Mouse (Mus musculus): ENCODE data around the gene Ctsg. TPM values are rescaled to one million over a fixed set of nuclear protein-coding genes. Genes with fewer than 3 reads are reported as not detected.
"Not testable (repeated sequence)": the region's sequence is repeated elsewhere in the genome, so short reads cannot be mapped to it uniquely, and the experiment has no call there.

The Ctsg gene
- polyA plus RNA-seq (2011; ENCODE audit: insufficient read depth, insufficient read length, low read depth, missing spikeins): not detected in 2 replicates

DNA sequence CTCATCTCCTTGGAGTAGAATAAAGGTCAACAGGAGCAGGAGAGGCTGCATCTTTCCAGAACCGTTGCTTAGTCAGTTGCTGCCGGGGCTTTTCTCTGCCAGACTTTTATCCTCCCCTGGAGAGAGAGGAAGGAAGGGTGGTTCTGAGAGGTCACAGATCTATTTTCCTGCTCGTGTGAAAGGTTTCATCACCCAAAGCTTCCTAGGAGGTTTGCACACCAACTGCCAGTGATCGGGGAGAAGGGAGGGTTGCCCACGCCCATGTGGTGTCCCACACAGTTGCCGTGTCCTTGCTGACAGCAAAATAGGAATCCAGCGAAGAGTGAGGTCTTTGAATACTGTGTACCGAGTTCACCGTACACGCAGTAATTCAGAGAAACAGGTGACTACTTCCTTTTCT lies at the start of gene Ctsg:
Ctsg (minus strand) TSS at position 189 of the 400 bp plus-strand sequence.
- Histone ChIP-seq H3K4me1 (ENCODE audit: control insufficient read depth, insufficient read depth, low read length) (no peaks in the 10 kb centered on the region), H3K9ac (ENCODE audit: low read depth, poor library complexity, severe bottlenecking) (no peak within 1 kb of the TSS), H3K27me3 (ENCODE audit: control insufficient read depth, insufficient read depth, low read length, poor library complexity, severe bottlenecking) (no peaks in the 10 kb centered on the region), H3K9me3 (replicated peaks; ENCODE audit: control insufficient read depth, insufficient read depth, low read length, poor library complexity, severe bottlenecking) (no peaks in the 10 kb centered on the region), H3K4me3 (ENCODE audit: low read depth, low read length) (no peak within 1 kb of the TSS), H3K36me3 (ENCODE audit: control insufficient read depth, insufficient read depth, low read length, poor library complexity, severe bottlenecking) (no peaks in the 10 kb centered on the region), H3K27ac (ENCODE audit: insufficient read depth, low read length) (no peak within 1 kb of the TSS)
- TF ChIP-seq POLR2A (IDR thresholded peaks at IDR 0.05; ENCODE audit: insufficient read depth, low read length) (no peak), EP300 (IDR thresholded peaks at IDR 0.05; ENCODE audit: insufficient read depth, low read depth, low read length) (no peak), CTCF (IDR thresholded peaks at IDR 0.05; ENCODE audit: low read depth, low read length) (no peak)

DNA sequence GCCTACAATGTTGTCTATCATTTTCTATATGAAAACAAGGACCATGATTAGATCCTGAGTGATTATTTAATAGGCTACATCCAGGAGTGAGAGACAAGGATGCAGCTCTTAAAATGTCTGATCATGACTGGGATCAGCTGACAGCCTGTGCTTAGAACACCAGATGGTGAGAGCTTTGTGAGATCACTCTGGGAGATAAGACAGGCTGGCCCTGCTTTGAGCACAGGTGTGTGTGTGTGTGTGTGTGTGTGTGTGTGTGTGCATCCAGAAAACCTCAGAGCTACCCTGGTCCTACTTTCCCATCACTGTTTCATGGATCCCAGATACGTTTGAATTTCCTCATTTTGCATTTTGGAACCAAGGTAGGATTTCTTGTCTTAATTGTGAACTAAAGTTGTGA lies 31.3 kb upstream of the Ctsg start:
- H3K4me3 ChIP-seq (ENCODE audit: low read depth, low read length); H3K36me3 ChIP-seq (ENCODE audit: control insufficient read depth, insufficient read depth, low read length, poor library complexity, severe bottlenecking); H3K27me3 ChIP-seq (ENCODE audit: control insufficient read depth, insufficient read depth, low read length, poor library complexity, severe bottlenecking); H3K27ac ChIP-seq (ENCODE audit: insufficient read depth, low read length); H3K4me1 ChIP-seq (ENCODE audit: control insufficient read depth, insufficient read depth, low read length); H3K9me3 ChIP-seq (replicated peaks; ENCODE audit: control insufficient read depth, insufficient read depth, low read length, poor library complexity, severe bottlenecking); H3K9ac ChIP-seq (ENCODE audit: low read depth, poor library complexity, severe bottlenecking): not testable (repeated sequence)

DNA sequence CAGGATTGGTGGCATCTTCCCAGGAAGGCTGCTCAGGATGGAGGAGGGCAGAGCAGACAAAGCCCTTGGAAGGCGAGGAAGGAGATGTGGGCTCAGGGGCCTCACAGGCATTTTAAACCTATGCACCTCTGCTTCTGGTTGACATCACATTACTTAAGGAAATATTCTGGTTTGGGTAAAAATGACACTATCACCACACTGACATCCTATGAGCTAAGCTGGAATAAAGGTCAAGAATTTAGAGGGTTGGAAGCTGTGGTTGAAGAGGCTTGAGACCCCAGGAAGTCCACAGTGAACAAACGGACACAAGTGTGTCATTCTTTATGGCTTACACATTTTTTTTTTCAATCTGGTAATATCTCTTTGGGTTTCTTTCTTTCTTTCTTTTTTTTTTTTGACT lies 30.1 kb upstream of the Ctsg start, which contains the start of gene Gzmd:
Gzmd (minus strand) TSS at position 101 of the 400 bp plus-strand sequence.
- not testable (repeated sequence) for H3K9me3 ChIP-seq (replicated peaks; ENCODE audit: control insufficient read depth, insufficient read depth, low read length, poor library complexity, severe bottlenecking); H3K9ac ChIP-seq (ENCODE audit: low read depth, poor library complexity, severe bottlenecking); H3K4me3 ChIP-seq (ENCODE audit: low read depth, low read length); H3K4me1 ChIP-seq (ENCODE audit: control insufficient read depth, insufficient read depth, low read length); H3K27me3 ChIP-seq (ENCODE audit: control insufficient read depth, insufficient read depth, low read length, poor library complexity, severe bottlenecking); H3K27ac ChIP-seq (ENCODE audit: insufficient read depth, low read length); H3K36me3 ChIP-seq (ENCODE audit: control insufficient read depth, insufficient read depth, low read length, poor library complexity, severe bottlenecking)

GRCm38 (mm10) chr14:56128341-56128740 lies 26.0 kb upstream of the Ctsg start:
- Histone ChIP-seq H3K4me1 (ENCODE audit: control insufficient read depth, insufficient read depth, low read length) (no peaks in the 10 kb centered on the region), H3K9me3 (replicated peaks; ENCODE audit: control insufficient read depth, insufficient read depth, low read length, poor library complexity, severe bottlenecking) (no peaks in the 10 kb centered on the region), H3K4me3 (ENCODE audit: low read depth, low read length) (no peak overlapping the region), H3K27me3 (ENCODE audit: control insufficient read depth, insufficient read depth, low read length, poor library complexity, severe bottlenecking) (no peaks in the 10 kb centered on the region; the same call in none of the 2 replicates), H3K36me3 (ENCODE audit: control insufficient read depth, insufficient read depth, low read length, poor library complexity, severe bottlenecking) (no peaks in the 10 kb centered on the region), H3K27ac (ENCODE audit: insufficient read depth, low read length) (no peak overlapping the region), H3K9ac (ENCODE audit: low read depth, poor library complexity, severe bottlenecking) (no peak overlapping the region)
- TF ChIP-seq EP300 (IDR thresholded peaks at IDR 0.05; ENCODE audit: insufficient read depth, low read depth, low read length) (no peak), CTCF (IDR thresholded peaks at IDR 0.05; ENCODE audit: low read depth, low read length) (peak; percentile 7)

GRCm38 (mm10) chr14:56123516-56123915 lies 21.1 kb upstream of the Ctsg start:
- H3K36me3 ChIP-seq (ENCODE audit: control insufficient read depth, insufficient read depth, low read length, poor library complexity, severe bottlenecking): no peaks in the 10 kb centered on the region
- no peak for TF ChIP-seq EP300 (IDR thresholded peaks at IDR 0.05; ENCODE audit: insufficient read depth, low read depth, low read length)
- TF ChIP-seq CTCF (IDR thresholded peaks at IDR 0.05; ENCODE audit: low read depth, low read length): no peak
- TF ChIP-seq POLR2A (IDR thresholded peaks at IDR 0.05; ENCODE audit: insufficient read depth, low read length): no peak
- H3K27me3 ChIP-seq (ENCODE audit: control insufficient read depth, insufficient read depth, low read length, poor library complexity, severe bottlenecking): no peaks in the 10 kb centered on the region; the same call in 1 of the 2 replicates
- no peak overlapping the region for H3K27ac ChIP-seq (ENCODE audit: insufficient read depth, low read length)
- H3K4me3 ChIP-seq (ENCODE audit: low read depth, low read length): no peak overlapping the region
- H3K4me1 ChIP-seq (ENCODE audit: control insufficient read depth, insufficient read depth, low read length): no peaks in the 10 kb centered on the region
- no peaks in the 10 kb centered on the region for H3K9me3 ChIP-seq (replicated peaks; ENCODE audit: control insufficient read depth, insufficient read depth, low read length, poor library complexity, severe bottlenecking)
- no peak overlapping the region for H3K9ac ChIP-seq (ENCODE audit: low read depth, poor library complexity, severe bottlenecking)

GRCm38 (mm10) chr14:56120525-56120924 lies 18.2 kb upstream of the Ctsg start, which contains the start of gene Gzme:
TSS of gene Gzme (minus strand) at chr14:56120625.
- Histone ChIP-seq H3K9ac (ENCODE audit: low read depth, poor library complexity, severe bottlenecking) (no peak within 1 kb of the TSS), H3K27ac (ENCODE audit: insufficient read depth, low read length) (no peak within 1 kb of the TSS), H3K27me3 (ENCODE audit: control insufficient read depth, insufficient read depth, low read length, poor library complexity, severe bottlenecking) (no peaks in the 10 kb centered on the region), H3K9me3 (replicated peaks; ENCODE audit: control insufficient read depth, insufficient read depth, low read length, poor library complexity, severe bottlenecking) (no peaks in the 10 kb centered on the region), H3K4me3 (ENCODE audit: low read depth, low read length) (no peak within 1 kb of the TSS), H3K36me3 (ENCODE audit: control insufficient read depth, insufficient read depth, low read length, poor library complexity, severe bottlenecking) (no peaks in the 10 kb centered on the region), H3K4me1 (ENCODE audit: control insufficient read depth, insufficient read depth, low read length) (no peaks in the 10 kb centered on the region)
- TF ChIP-seq POLR2A (IDR thresholded peaks at IDR 0.05; ENCODE audit: insufficient read depth, low read length) (no peak), CTCF (IDR thresholded peaks at IDR 0.05; ENCODE audit: low read depth, low read length) (no peak), EP300 (IDR thresholded peaks at IDR 0.05; ENCODE audit: insufficient read depth, low read depth, low read length) (no peak)

GRCm38 (mm10) chr14:56115531-56116310 lies 13.3 kb upstream of the Ctsg start:
- peak overlapping the region; percentile 34 for H3K4me3 ChIP-seq (ENCODE audit: low read depth, low read length)
- H3K36me3 ChIP-seq (ENCODE audit: control insufficient read depth, insufficient read depth, low read length, poor library complexity, severe bottlenecking); H3K27me3 ChIP-seq (ENCODE audit: control insufficient read depth, insufficient read depth, low read length, poor library complexity, severe bottlenecking); H3K9me3 ChIP-seq (replicated peaks; ENCODE audit: control insufficient read depth, insufficient read depth, low read length, poor library complexity, severe bottlenecking); H3K4me1 ChIP-seq (ENCODE audit: control insufficient read depth, insufficient read depth, low read length); H3K27ac ChIP-seq (ENCODE audit: insufficient read depth, low read length); H3K9ac ChIP-seq (ENCODE audit: low read depth, poor library complexity, severe bottlenecking): not testable (repeated sequence)

All from ES-Bruce4 (cell line).